Mouse (Mus musculus) Patski (cell line): ENCODE results near the gene Limd2. TPM values are rescaled to one million over a fixed set of nuclear protein-coding genes. Genes with fewer than 3 reads are reported as not detected.
A peak's percentile ranks its signal among the peaks of the same experiment; 100 is the strongest.

Source experiments
- ATAC-seq: fragments of 100-300 bp; one replicate; pipeline ENCODE4 v1.8.0; 2021
- CTCF ChIA-PET: fragments of 350-600 bp; sonication (Branson Sonifier 250); formaldehyde crosslinking; loops from one replicate; lab custom pipeline; 2022; ENCODE audit warnings: inconsistent platforms; lab: Charles Lee
- POLR2A ChIA-PET: fragments of 350-600 bp; sonication (Branson Sonifier 250); formaldehyde crosslinking; loops from one replicate; lab custom pipeline; 2022; ENCODE audit warnings: antibody characterized with exemption, inconsistent platforms; lab: Charles Lee
- DNase-seq: peaks from one replicate; pipeline ENCODE4 v3.0.0-alpha.2; 2011; ENCODE audit warnings: low read depth, low spot score
- H3K27me3 ChIP-seq: fragments of 371-371 bp; one replicate; pipeline ENCODE4 v1.5.1; 2021
- CTCF ChIP-seq: fragments of 100-300 bp; IDR thresholded peaks from one replicate; pipeline ENCODE4 v1.5.1; 2021
- in situ Hi-C: fragments of 300-500 bp; cut with MboI; formaldehyde crosslinking; loops from 3 replicates; pipeline ENCODE4 v1.11.1; 2018; ENCODE audit warnings: low pct_unique_long_range_greater_than_20kb, mixed read lengths
- polyA plus RNA-seq: library from polyadenylated mRNA; unstranded; gene quantifications from one replicate; pipeline ENCODE4 v1.2.3, GENCODE M21; 2021

The Limd2 gene
- polyA plus RNA-seq, 1 experiment from 2014 or later: 80.1 TPM

DNA sequence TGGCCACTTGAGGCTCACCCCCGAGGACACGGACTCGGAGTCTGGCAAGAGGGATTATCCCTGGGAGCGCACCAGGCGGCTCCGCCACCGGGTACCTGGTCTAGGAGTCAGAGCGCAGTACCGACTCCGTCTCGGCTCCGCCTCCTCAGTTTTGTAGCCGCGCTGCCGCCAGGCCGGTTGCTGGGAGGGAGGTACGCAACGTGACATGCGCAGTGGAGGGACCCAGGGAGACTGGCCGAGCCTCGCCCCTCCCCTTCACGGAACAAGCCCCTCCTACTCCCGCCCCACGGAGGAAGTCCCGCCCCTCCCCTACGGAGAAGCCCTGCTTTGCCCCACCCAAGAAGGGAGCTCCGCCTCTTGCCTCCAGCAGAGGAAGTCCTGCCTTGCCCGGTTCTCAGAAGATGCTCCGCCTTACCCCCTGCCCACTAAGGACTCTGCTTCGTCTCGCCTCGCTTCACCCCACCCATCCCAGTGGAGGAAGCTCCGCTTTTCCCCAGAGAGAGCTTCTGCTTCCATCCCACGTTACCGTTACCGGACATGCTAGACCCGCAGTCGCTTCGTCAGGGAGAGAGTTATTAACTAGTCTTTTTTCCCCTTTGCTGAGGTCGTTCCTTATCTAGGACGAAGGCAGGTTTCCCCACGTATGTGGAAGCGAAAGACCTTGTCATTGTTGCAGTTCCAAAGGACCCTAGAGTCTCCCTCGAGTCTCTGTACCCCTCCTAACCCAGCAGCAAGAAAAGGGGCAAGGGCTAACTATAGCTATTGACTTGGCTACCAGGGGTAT, 32.9 kb upstream of the Limd2 start:
- POLR2A ChIA-PET: interaction anchor here (1.0 to 1.9 kb wide), 2 partner anchors 32 to 45 kb away, joined by 3 to 6 read pairs; no protein-coding TSS in a partner anchor
- H3K27me3 ChIP-seq: no peaks in the 10 kb centered on the region
- ATAC-seq (peak; percentile 94), DNase-seq (peak; percentile 87)
- in situ Hi-C loops: no loop called here
- no peak for TF ChIP-seq CTCF
- CTCF ChIA-PET: interaction anchor here (1.2 to 1.7 kb wide), 4 partner anchors 9 to 15 kb away, joined by 3 to 5 read pairs (median 4); no protein-coding TSS in a partner anchor

DNA sequence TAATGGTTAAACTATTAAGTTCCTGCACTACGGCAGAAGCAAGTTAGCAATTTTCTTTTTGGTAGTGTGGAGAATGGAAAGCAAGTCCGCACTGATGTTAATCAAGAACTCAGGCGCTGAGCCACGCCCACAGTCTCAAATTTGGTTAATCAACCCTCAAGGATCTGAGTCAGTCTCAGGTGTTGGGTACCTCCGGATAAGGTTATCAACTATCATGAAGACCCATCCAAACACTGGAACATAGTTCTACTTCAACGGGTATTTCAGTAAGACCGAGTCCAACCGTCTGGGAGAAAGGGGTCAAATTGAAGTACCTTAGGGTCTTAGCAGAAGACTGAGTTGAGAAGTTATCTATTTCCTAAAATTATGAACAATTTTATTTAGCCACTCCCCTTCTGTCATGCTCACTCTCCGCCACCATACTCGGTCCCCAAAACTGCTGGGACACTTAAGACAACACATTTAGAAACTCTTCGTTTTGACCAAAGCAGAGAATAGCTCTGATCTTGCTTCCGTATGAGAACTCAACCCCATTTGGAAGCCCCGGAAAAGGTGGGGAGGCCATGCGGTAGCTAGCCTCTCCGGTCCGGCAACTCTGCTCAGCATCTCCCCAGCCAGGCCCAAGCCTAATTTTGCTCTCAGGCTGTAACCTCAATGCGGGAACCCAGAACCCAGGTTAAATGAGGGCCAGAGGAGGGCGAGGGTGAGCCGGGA, 32.2 kb upstream of the Limd2 start:
- no peak for TF ChIP-seq CTCF
- peak; percentile 52 for ATAC-seq
- DNase-seq: no peak
- ChIA-PET CTCF (interaction anchor here (1.2 to 1.7 kb wide), 2 partner anchors 10 to 14 kb away, joined by 3 to 4 read pairs; no protein-coding TSS in a partner anchor), POLR2A (interaction anchor here (1.1 kb wide), 1 partner anchor 17 kb away, joined by 3 read pairs; no protein-coding TSS in a partner anchor)
- no peaks in the 10 kb centered on the region for H3K27me3 ChIP-seq
- in situ Hi-C loops: no loop called here

DNA sequence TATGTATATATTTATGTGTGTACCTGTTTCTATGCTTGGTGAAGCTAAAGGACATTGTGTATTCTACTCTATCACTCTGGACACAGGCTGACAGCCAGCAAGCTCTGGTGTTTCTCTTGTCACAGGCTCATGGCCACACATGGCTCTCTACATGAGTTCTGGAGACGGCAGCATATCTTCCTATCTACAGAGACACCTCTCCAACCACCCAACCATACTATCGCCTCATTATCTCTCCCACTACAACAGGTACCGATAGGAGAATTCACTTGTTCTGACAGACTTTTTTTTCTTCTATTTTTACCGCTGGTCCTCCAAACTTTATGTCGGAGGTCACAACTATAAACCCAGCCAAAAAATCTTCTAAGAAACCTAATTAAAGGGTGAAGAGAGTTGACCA, 31.6 kb upstream of the Limd2 start:
- POLR2A ChIA-PET: interaction anchor here (1.1 kb wide), 1 partner anchor 16 kb away, joined by 3 read pairs; no protein-coding TSS in a partner anchor

DNA sequence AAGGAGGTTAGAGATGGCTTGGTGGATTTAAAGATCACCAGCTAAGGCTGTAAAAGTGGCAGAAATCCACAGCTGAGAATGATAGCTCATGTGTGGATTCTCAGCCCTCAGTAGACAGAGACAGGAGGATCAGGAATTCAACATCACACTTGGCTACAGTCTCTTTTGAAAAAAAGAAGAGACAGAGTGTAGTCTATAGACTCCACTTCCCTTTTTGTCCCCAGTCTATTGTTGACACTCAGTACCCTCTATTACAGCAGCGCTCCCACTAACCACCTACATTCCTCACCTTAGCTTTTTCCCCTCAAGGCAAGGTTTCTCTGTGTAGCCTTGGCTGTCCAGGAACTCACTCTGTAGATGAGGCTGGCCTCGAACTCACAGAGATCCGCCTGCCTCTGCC, 31.1 kb upstream of the Limd2 start:
- in situ Hi-C loops: no loop called here
- CTCF ChIA-PET: no interaction called here

More for the DNA sequence above, 31.6 kb upstream of the Limd2 start:
- in situ Hi-C loops: no loop called here
- CTCF ChIA-PET: no interaction called here
- no peak for DNase-seq
- TF ChIP-seq CTCF: no peak
- no peak for ATAC-seq
- no peaks in the 10 kb centered on the region for H3K27me3 ChIP-seq

DNA sequence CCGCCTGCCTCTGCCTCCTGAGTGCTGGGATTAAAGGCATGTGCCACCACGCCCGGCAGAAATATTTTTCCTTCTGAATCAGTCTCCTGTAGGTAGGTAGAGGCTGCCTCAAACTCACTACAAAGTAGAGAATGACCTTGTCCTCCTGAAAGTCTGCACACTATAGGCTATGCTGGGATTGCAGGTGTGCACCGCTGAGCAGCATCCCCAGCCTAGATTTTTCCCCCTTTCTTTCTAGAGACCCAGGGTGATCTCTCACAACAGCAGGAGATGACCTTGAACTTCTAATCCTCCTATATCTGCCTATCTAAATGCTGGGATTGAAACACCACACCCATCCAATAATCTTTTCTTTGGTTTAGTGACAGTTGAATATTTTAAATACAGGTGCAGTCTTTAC, 26.7 kb upstream of the Limd2 start:
- CTCF ChIA-PET: no interaction called here
- no peak for TF ChIP-seq CTCF
- no peaks in the 10 kb centered on the region for H3K27me3 ChIP-seq
- ATAC-seq (no peak), DNase-seq (no peak)
- in situ Hi-C loops: no loop called here
- POLR2A ChIA-PET: no interaction called here

More for the DNA sequence above, 31.1 kb upstream of the Limd2 start:
- POLR2A ChIA-PET: no interaction called here
- no peak for DNase-seq
- ATAC-seq: no peak
- H3K27me3 ChIP-seq: no peaks in the 10 kb centered on the region
- TF ChIP-seq CTCF: no peak

DNA sequence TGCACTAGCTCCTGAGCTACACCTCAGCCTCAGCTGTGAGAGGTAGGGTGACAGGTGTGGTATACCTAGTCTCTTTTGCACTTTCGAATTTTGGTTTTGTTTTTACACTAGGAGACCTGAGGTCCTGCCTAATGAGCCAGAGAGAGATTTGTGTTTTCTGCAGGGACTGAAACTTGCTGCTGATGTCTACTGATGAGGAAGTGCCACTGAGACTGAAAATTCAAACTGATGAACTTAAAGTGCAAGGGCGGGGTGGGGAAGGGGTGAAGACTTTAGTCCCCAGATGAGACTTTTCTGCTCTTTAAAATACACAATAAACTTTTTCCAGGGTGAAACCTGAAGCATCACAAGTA, 19.8 kb upstream of the Limd2 start:
- ChIA-PET CTCF (no interaction called here), POLR2A (no interaction called here)
- no peak for DNase-seq
- TF ChIP-seq CTCF: no peak
- ATAC-seq: no peak
- H3K27me3 ChIP-seq: no peaks in the 10 kb centered on the region
- in situ Hi-C loops: no loop called here

DNA sequence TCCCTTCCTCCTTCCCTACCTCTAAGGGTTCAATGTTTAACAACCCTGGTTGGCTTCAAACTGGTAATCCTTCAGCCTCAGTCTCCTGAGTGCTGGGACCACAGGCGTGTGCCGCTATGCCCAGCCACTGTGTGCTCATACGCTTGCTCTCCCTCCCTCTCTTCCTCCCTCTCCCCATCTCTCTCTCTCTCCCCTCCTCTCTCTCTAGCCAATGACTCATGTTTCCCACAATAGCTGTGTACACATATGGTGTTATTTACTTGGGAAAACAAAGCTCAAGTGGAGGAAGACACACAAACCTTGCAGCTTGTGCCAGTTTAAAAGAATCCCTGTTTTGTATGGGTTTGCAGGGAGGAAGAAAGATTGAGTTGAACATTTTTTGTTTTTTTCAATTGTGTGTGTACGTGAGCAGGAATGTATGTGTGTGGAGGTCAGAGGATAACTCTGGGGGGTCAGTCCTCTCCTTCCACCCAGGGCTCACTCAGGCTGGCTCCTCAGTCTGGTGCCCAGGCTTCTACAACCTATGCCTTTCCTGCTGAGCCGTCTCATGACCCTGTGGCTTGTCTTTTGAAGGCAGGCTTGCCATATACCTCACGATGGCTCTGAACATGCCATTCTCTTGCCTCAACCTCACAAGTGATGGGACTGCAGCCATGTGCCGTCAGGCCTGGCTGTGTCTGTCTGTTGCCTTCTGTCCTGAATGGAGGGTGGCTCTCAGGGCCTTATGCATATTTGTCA, 19.2 kb upstream of the Limd2 start:
- ATAC-seq (no peak), DNase-seq (no peak)
- CTCF ChIA-PET: no interaction called here
- no peak for TF ChIP-seq CTCF
- H3K27me3 ChIP-seq: no peaks in the 10 kb centered on the region
- in situ Hi-C loops: no loop called here
- POLR2A ChIA-PET: no interaction called here

DNA sequence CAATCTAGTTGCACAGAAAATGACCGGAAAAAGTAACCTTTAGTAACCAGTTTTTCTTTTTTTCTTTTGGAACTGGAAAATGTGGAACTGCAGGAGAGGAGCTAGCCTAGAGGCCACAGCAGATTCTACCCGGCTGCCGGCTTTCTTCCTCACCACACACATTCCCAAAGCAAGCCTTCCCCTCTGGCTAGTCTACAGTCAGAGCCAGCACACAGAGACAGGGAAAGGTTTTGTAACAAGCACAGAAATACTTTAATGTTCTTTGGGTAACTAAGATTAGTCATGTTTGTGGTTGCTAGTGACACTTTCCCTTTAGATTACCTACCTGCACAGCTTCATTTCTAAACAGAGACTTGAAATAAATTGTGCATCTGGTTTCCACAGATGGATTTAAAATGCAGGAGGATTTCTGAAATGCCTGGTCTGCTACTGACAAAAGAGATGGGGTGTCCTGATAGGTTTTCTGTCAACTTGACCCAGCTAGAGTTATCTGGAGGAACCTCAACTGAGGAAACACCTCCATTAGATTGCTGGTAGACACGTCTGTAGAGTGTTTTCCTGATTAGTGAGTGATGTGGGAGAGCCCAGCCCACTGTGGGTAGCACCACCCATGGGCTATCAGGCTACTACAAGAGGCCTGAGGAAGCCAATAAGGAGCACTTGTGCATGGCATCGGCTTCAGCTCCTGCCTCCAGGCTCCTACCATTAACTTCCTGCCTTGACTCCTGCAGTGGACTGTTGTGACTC, 17.5 kb upstream of the Limd2 start:
- ATAC-seq (no peak), DNase-seq (no peak)
- in situ Hi-C loops: no loop called here
- POLR2A ChIA-PET: no interaction called here
- no peaks in the 10 kb centered on the region for H3K27me3 ChIP-seq
- CTCF ChIA-PET: interaction anchor here (1.0 to 1.6 kb wide), 3 partner anchors 8 to 74 kb away, joined by 3 to 4 read pairs (median 3); no protein-coding TSS in a partner anchor
- no peak for TF ChIP-seq CTCF

DNA sequence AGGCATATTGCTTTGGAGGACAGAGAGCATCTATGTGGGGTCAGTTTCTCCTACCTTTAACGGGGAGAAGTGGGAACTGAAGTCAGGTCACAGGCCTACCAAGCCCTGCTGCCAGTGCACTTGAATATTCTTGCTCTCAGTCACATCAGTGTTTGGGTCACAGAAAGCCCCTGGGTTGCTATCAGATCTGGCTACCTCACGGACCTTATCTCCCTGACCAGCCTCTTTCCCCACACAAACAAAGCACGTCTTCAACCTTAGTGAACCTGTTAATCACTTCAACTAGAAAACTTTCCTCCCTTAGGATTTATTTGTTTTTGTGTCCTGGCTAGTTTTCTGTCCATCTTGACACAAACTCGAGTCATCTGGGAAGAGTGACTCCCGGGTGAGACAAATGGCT, 15.7 kb upstream of the Limd2 start:
- in situ Hi-C loops: no loop called here
- POLR2A ChIA-PET: interaction anchor here (1.0 kb wide), 1 partner anchor 16 kb away, joined by 3 read pairs; no protein-coding TSS in a partner anchor

More for the DNA sequence above, 15.7 kb upstream of the Limd2 start:
- no peak for ATAC-seq
- H3K27me3 ChIP-seq: no peaks in the 10 kb centered on the region
- CTCF ChIA-PET: interaction anchor here (1.4 kb wide), 1 partner anchor 16 kb away, joined by 4 read pairs; the partner anchor contains the start of genes Gm10840 and Limd2
- TF ChIP-seq CTCF: no peak
- no peak for DNase-seq
